Mouse (Mus musculus) bone marrow, adult 2 months (tissue): Measurements from ENCODE around the gene Gm10842. TPM values are rescaled to one million over a fixed set of nuclear protein-coding genes. Genes with fewer than 3 reads are reported as not detected.

ENCODE experiments used
- H3K27ac ChIP-seq: fragments of 200-500 bp; 2 replicates; pipeline ENCODE4 v1.5.1; 2012; ENCODE audit warnings: low read depth, mild to moderate bottlenecking, control low read depth, inconsistent platforms, low read length; ENCODE audit not compliant: control insufficient read depth, poor library complexity, insufficient read depth
- H3K4me1 ChIP-seq: fragments of 200-500 bp; 2 replicates; pipeline ENCODE4 v1.6.1; 2011; ENCODE audit warnings: low read length; ENCODE audit not compliant: control insufficient read depth, insufficient read depth
- H3K4me3 ChIP-seq: fragments of 200-500 bp; replicated peaks from 2 replicates; pipeline ENCODE3; 2011; ENCODE audit warnings: mild to moderate bottlenecking, low read depth, low read length, control low read depth; ENCODE audit not compliant: control insufficient read depth
- CTCF ChIP-seq: fragments of 200-500 bp; IDR thresholded peaks from 2 replicates; pipeline ENCODE4 v1.5.1; 2011; ENCODE audit warnings: low read length, control low read depth; ENCODE audit not compliant: control insufficient read depth, insufficient read depth
- POLR2A ChIP-seq: fragments of 200-500 bp; IDR thresholded peaks from 2 replicates; pipeline ENCODE4 v1.6.1; 2011; ENCODE audit warnings: low read depth, mild to moderate bottlenecking, control low read depth, low read length, borderline replicate concordance; ENCODE audit not compliant: control insufficient read depth
- WGBS: fragments of 180-500 bp; shearing (Covaris S2); methylation state at CpG from one replicate; pipeline ENCODE4 v1.1.7; 2018; 5-methylcytosine and 5-hydroxymethylcytosine counted together
- polyA plus RNA-seq: library from polyadenylated mRNA; stranded (reverse); fragments of >200 nt; gene quantifications from 2 replicates; pipeline ENCODE4 v1.2.4, GENCODE M21; 2011; ENCODE audit warnings: low replicate concordance; ENCODE audit not compliant: missing spikeins, insufficient read depth, insufficient read length

The Gm10842 gene
- polyA plus RNA-seq, 1 experiment, result not detected

DNA sequence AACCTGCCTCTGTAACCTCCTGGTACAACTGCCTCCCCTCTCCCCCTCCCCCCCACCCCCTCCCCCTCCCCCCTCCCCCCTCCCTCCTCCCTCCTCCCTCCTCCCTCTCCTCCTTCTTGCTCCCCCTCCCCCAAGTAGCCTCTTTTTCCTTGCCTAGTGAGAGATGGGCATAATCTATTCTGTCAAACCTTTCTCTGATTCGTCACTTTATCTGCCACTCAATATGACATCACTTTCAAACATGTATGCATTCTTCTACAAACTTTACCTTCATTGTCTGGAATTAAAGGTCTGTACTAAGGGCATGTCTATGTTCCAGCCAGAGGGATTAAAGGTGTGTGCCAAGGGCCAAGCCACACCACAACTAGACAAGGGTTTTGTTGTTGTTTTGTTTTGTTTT lies 3.1 kb downstream of the Gm10842 start:
- no peak for TF ChIP-seq CTCF
- no peak for TF ChIP-seq POLR2A
- H3K27ac ChIP-seq, result no peak overlapping the region
- H3K4me1 ChIP-seq, result no peaks in the 10 kb centered on the region
- WGBS, result 74% methylated on average over 1 of the region's 1 CpGs
- no peak overlapping the region for H3K4me3 ChIP-seq

DNA sequence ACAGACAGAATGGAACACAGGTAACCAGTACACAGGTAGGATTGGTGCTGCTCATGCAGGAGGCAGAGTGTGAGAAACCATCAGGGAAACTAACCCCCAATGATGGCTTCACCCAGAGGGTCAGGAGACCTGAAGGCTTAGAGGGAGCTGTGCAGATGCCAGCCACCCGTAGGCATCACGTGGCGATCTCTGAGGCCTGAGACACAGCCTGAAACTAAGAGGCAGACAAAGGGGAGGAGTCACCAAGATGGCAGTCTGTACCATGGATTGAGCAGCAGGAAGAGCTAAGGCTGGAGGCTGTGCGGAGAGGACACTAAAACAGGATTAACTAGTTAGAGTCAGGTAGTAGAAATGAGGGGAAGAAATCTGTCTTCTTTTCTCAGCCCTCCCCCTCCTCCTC lies 4.0 kb downstream of the Gm10842 start:
- Histone ChIP-seq H3K4me3 (no peak overlapping the region), H3K4me1 (no peaks in the 10 kb centered on the region), H3K27ac (no peak overlapping the region)
- 71% methylated on average over 4 of the region's 4 CpGs for WGBS
- no peak for TF ChIP-seq CTCF
- no peak for TF ChIP-seq POLR2A

DNA sequence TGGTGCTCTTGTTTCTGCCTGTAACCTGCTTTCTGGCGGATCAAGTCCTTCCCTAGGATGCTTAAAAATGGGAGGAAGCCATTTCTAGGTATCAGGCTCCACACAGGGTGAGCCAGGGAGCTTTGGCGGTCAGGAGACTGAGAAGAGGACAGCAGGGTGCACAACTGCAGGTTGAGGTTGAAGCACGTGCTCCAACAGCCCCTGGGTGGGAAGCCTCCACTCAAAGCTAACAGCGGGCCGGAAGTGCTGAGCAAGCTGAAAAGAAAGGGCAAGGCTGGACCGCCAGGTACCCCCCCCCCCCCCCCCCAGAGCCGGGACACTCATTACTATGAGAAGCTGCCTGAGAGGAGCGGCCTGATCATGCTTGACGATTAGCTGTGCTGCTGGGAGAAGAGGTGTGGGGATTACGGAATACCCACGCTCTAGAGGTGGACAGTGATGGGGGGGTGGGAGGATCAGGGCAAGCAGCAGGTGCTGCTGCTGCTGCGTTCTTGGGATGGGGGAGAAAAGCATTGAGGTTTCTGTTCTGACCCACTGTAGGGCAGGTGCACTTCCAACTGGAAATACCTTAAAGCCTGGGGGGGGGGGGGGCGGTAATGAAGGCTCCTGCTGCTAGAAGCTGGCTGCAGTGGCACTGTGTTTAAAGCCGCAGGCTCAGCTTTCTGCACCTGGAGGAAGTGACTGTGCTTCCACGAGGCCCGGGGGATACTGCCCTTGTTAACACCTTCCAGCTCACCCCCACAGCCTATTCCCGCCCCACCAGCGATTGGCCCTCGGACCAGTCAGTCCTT lies 4.7 kb downstream of the Gm10842 start:
- peak overlapping the region; percentile 45; the same call in 1 of the 2 replicates for H3K27ac ChIP-seq
- no peak for TF ChIP-seq CTCF
- TF ChIP-seq POLR2A, result no peak
- no peaks in the 10 kb centered on the region for H3K4me1 ChIP-seq
- WGBS, result 6% methylated on average over 19 of the region's 19 CpGs
- no peak overlapping the region for H3K4me3 ChIP-seq

DNA sequence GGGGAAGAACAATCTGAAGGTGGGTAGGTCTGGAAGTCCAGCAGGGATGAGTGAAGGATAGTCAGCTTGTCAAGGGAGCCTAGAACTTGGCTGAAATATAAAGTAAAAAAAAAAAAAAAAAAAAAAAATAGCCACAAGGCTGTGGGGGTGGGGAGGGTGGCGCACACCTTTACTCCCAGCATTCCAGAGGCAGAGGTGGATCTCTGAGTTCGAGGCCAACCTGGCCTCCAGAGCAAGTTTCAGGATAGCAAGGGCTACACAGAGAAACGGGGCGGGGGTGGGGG lies 5.3 kb downstream of the Gm10842 start:
- Histone ChIP-seq H3K4me3 (no peak overlapping the region), H3K27ac (peak overlapping the region; percentile 45; the same call in 1 of the 2 replicates), H3K4me1 (no peaks in the 10 kb centered on the region)
- WGBS, result 28% methylated on average over 4 of the region's 4 CpGs
- TF ChIP-seq POLR2A (no peak), CTCF (no peak)

DNA sequence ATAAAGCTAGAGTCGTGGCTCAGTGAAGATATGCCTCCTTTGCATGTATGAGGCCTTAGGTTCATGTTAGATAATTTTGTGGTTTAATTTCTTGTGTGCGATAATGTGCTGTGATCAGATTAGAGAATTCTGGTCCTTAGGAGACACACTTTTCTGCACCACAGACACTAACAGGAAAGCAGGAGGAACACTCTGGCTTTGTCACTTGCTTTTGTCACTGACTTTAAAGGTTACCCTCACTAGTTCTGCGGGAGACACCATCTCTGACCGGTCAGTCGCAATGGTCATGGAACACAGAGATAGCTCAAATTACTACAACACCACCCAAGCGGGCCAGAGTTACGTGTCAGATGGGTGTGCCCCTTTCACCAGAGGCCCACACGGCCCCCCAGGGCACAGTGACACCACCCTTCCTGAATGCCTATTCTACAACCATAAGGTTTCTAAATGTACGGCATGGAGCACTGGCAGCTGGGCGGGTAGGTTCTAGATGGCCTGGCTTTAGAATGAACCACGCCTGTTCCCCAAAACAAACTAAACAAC lies 5.7 kb downstream of the Gm10842 start:
- WGBS, result 57% methylated on average over 11 of the region's 11 CpGs
- Histone ChIP-seq H3K27ac (peak overlapping the region; percentile 55), H3K4me3 (no peak overlapping the region), H3K4me1 (no peaks in the 10 kb centered on the region)
- TF ChIP-seq POLR2A (no peak), CTCF (no peak)

DNA sequence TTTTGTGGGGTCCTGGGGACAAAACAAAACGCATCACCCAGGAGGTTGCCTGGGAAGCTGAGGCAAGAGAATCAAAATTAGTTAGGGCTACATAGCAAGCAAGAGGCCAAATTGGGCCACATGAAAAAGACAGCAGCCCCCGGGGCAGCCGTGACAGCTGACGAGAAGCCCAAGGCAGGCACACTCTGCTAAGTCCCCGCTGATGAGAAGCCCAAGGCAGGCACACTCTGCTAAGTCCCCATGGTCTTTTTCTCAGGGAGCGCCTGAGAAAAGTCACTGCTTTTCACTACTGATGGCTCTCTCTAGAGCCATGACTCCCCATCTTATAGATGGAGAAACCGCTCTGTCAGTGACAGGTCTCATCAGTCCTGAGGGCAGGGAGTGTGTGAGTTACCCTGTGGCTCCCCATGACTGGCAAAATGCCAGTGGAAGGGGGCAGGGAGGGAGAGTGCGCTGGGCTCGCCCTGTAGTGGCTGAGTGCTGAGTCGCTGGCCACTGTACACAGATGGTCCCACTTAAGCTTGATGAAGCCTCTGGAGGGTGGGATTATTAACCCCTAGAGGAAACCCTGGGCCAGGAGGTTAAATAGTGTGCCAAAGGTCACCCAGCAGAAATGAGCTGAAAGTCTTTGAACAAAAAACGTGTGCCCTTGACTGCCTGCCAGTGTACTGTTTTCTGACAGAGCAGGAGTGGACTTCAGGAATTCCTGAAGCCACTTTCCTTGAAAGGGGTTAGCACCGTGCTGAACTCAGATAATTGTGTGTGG lies 6.6 kb downstream of the Gm10842 start:
- TF ChIP-seq POLR2A, result no peak
- no peak for TF ChIP-seq CTCF
- whole genome bisulfite sequencing, result 46% methylated on average over 12 of the region's 12 CpGs
- Histone ChIP-seq H3K4me3 (no peak overlapping the region), H3K4me1 (no peaks in the 10 kb centered on the region), H3K27ac (peak overlapping the region; percentile 55)

DNA sequence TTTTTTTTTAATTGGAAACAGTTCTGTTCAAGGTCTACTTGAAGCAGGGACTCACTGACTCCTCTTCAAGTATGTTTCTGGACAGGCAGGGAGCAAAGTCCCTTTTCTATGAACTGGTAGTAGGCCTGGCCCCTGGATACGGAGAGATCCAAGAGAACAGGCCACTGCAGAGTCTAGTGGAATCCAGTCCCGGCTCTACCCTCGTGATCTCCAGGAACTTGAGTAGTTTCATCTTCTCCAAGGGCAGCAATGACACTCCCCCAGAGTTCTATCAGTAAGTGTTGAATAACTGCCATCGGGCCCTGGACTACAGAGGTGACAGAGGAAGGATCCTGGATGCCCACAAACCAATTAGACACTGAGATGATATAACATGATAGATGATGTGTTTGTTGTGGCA lies 9.2 kb downstream of the Gm10842 start:
- H3K4me3 ChIP-seq, result no peak overlapping the region
- WGBS, result 66% methylated on average over 4 of the region's 4 CpGs
- TF ChIP-seq POLR2A (no peak), CTCF (no peak)
- no peak overlapping the region for H3K27ac ChIP-seq
- no peaks in the 10 kb centered on the region for H3K4me1 ChIP-seq

DNA sequence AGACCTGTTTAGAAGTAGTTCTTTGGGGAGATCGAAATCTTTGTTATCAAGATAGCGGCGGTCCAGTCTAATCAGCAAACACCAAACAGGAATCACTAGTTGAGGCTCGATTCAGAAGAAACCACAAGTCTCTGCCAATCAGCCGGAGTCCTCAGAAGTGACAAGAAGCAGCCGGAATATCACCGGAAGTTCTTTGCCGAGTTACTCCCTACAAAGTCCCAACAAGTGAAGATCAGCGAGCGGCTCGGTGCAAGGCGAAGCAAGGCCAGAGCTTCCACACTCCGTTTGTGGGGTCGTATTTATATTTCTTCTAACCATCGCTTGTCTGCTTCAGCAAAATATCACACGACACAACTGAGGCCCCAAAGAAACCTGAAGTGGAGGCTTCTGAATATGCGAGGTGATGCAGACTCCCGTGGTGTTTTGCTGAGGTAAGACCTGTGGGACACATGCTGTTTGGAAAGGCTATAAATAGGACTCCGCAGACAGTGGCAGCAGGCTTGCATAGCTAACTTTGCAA lies 10.1 kb downstream of the Gm10842 start:
- peak overlapping the region; percentile 20 for H3K4me3 ChIP-seq
- no peaks in the 10 kb centered on the region for H3K4me1 ChIP-seq
- no peak overlapping the region for H3K27ac ChIP-seq
- WGBS, result 70% methylated on average over 19 of the region's 19 CpGs
- TF ChIP-seq CTCF (no peak), POLR2A (no peak)
